In the genomic region with DNA sequence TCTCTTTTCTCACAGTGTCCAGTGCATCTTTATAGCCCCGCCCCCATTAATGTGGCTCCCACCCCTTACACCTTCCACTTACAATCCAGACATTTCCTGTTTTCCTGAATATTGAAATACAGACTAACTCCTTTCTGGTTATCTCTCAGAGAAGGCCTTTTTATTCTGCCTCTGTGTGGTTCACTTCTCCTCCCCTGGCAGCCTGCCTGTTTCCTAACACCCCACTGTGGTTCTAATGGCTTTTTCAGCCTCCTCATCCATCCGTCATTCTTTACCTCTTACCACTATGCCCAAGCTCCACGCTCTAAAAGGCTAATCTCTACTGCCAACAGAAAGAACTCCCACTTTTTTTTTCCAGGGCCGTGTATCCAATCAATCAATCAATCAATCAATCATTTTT, we compare ENCODE assay signal across 29 mouse cellular contexts. TPM values are rescaled to one million over a fixed set of nuclear protein-coding genes. Genes with fewer than 3 reads are reported as not detected.
A peak's percentile ranks its signal among the peaks of the same experiment; 100 is the strongest.
DNase-seq lines count a peak whose midpoint lies in the region; ATAC-seq lines count a peak whose summit lies in the region.
"Had no signal": no experiment of that assay in that cellular context is flagged by ENCODE, and none has a peak within 500 bp of the region (broad histone marks: within the 10 kb centered on the region; RNA-seq: fewer than 3 reads in every experiment).

No protein-coding gene starts in this region.

- H3K4me3 ChIP-seq in midbrain, embryonic 11.5 days (ENCODE audit: low read depth, low read length) = no peak overlapping the region
- no peak overlapping the region for H3K4me3 ChIP-seq in midbrain, embryonic 10.5 days
- H3K4me3 ChIP-seq: embryonic facial prominence, embryonic 12.5 days; heart, adult 2 months; heart, embryonic 12.5 days; hindbrain, embryonic 15.5 days; intestine, embryonic 15.5 days; midbrain, embryonic 15.5 days had no signal

- WGBS in midbrain, embryonic 11.5 days = 68% methylated on average over 4 of the region's 4 CpGs
- 74% methylated on average over 4 of the region's 4 CpGs for WGBS in midbrain, embryonic 10.5 days

- H3K36me3 ChIP-seq in midbrain, embryonic 11.5 days (ENCODE audit: control insufficient read depth, insufficient read depth, low read length) = no peaks in the 10 kb centered on the region
- H3K36me3 ChIP-seq in midbrain, embryonic 10.5 days = no peaks in the 10 kb centered on the region
- H3K36me3 ChIP-seq: embryonic facial prominence, embryonic 12.5 days; heart, embryonic 12.5 days; hindbrain, embryonic 15.5 days; intestine, embryonic 15.5 days; midbrain, embryonic 15.5 days had no signal

- H3K27ac ChIP-seq in midbrain, embryonic 11.5 days (ENCODE audit: low read depth, low read length) = no peak overlapping the region
- H3K27ac ChIP-seq in midbrain, embryonic 10.5 days (replicated peaks) = no peak overlapping the region
- H3K27ac ChIP-seq: embryonic facial prominence, embryonic 12.5 days; heart, adult 2 months; hindbrain, embryonic 15.5 days; intestine, embryonic 15.5 days; kidney, postnatal 0 days; liver, embryonic 14.5 days; macrophage; midbrain, embryonic 15.5 days had no signal

- H3K9me3 ChIP-seq in midbrain, embryonic 11.5 days (ENCODE audit: control insufficient read depth, low read length) = no peaks in the 10 kb centered on the region
- no peaks in the 10 kb centered on the region for H3K9me3 ChIP-seq in midbrain, embryonic 10.5 days (replicated peaks)
- H3K9me3 ChIP-seq: embryonic facial prominence, embryonic 12.5 days; heart, embryonic 12.5 days; hindbrain, embryonic 15.5 days; intestine, embryonic 15.5 days; midbrain, embryonic 15.5 days had no signal

- no peaks in the 10 kb centered on the region for H3K4me1 ChIP-seq in midbrain, embryonic 11.5 days (ENCODE audit: control insufficient read depth, insufficient read depth, low read length)
- no peaks in the 10 kb centered on the region for H3K4me1 ChIP-seq in midbrain, embryonic 10.5 days
- H3K4me1 ChIP-seq: embryonic facial prominence, embryonic 12.5 days; heart, embryonic 12.5 days; hindbrain, embryonic 15.5 days; intestine, embryonic 15.5 days; midbrain, embryonic 15.5 days had no signal

- H3K27me3 ChIP-seq in midbrain, embryonic 11.5 days (ENCODE audit: control insufficient read depth, insufficient read depth, low read length) = no peaks in the 10 kb centered on the region
- no peaks in the 10 kb centered on the region for H3K27me3 ChIP-seq in midbrain, embryonic 10.5 days (ENCODE audit: low read depth, poor library complexity, severe bottlenecking)
- H3K27me3 ChIP-seq: embryonic facial prominence, embryonic 12.5 days; heart, embryonic 12.5 days; hindbrain, embryonic 15.5 days; intestine, embryonic 15.5 days; midbrain, embryonic 15.5 days had no signal

- peak; percentile 23 for DNase-seq in cerebellum, adult 9-10 months
- DNase-seq in midbrain, embryonic 11.5 days (ENCODE audit: low spot score, missing footprints) = peak; percentile 23
- DNase-seq in midbrain, embryonic 10.5 days (ENCODE audit: low spot score) = no peak
- DNase-seq in cerebellum, postnatal 10 days = peak; percentile 32 to 57
- DNase-seq in frontal cortex, postnatal 10 days (ENCODE audit: low spot score in 2 of 2) = no peak
- no peak for DNase-seq in layer of hippocampus, postnatal 14 days (ENCODE audit: low spot score in 2 of 2)
- DNase-seq: adrenal gland, postnatal 25 days; embryo, embryonic 11 days; heart, adult 2 months; heart, postnatal 4 days; kidney, adult 2 months; kidney, postnatal 4 days; layer of hippocampus, postnatal 36 days; liver; lung, adult 2 months; lung, postnatal 10 days; right cerebral cortex, postnatal 25 days; thymus, postnatal 4 days had no signal

- no peak for ATAC-seq in cerebellum, adult (ENCODE audit: insufficient number of reproducible peaks, low FRiP score, low TSS enrichment)
- ATAC-seq in midbrain, embryonic 11.5 days (ENCODE audit: low FRiP score) = no peak
- ATAC-seq: CD4-positive, CD25-positive, alpha-beta regulatory T cell, adult 4 months; forebrain, embryonic 16.5 days; intestine, embryonic 15.5 days; midbrain, embryonic 15.5 days had no signal

- no peak overlapping the region for H3K9ac ChIP-seq in midbrain, embryonic 11.5 days (ENCODE audit: low read length)
- H3K9ac ChIP-seq: embryonic facial prominence, embryonic 12.5 days; heart, embryonic 12.5 days; hindbrain, embryonic 15.5 days; intestine, embryonic 15.5 days; liver, embryonic 14.5 days; midbrain, embryonic 15.5 days had no signal

- no peak overlapping the region for H3K4me2 ChIP-seq in midbrain, embryonic 11.5 days
- H3K4me2 ChIP-seq: embryonic facial prominence, embryonic 12.5 days; heart, embryonic 12.5 days; hindbrain, embryonic 15.5 days; intestine, embryonic 15.5 days; midbrain, embryonic 15.5 days had no signal

RNA-seq across cellular contexts. Expression of a gene that starts 44.0 kb away (rescaled TPM):
- 21.7 and 24.8 TPM in 2 replicates for polyA plus RNA-seq in midbrain, embryonic 11.5 days (2014; fragmentation: Nextera tagmentation; extraction: Ambion mirVana)
- polyA plus RNA-seq in midbrain, embryonic 10.5 days (2016; fragmentation: Nextera tagmentation; extraction: Ambion mirVana) = 20.9 and 22.7 TPM in 2 replicates
- 1 to 10 TPM; 5.9 to 6.2 TPM for total RNA-seq in layer of hippocampus, postnatal 14 days (2021)

Comparison
In these comparisons a context has a peak if more than half of its experiments do, and no peak if none do; other contexts are left out.
1. DNase-seq: peak in cerebellum, adult 9-10 months (single experiment), midbrain, embryonic 11.5 days (single experiment) and cerebellum, postnatal 10 days (2 of 2); none in midbrain, embryonic 10.5 days (single experiment), frontal cortex, postnatal 10 days (0 of 2) and layer of hippocampus, postnatal 14 days (0 of 2).